Mouse (Mus musculus) small intestine, adult 2 months (tissue): ENCODE measurements around the gene Ccdc163.

Experiments used
- CTCF ChIP-seq: fragments of 200-500 bp; IDR thresholded peaks from 2 replicates; pipeline ENCODE4 v1.5.1; 2012; ENCODE audit warnings: low read depth, mild to moderate bottlenecking, control low read depth, inconsistent platforms, low read length, moderate library complexity, mixed read lengths; ENCODE audit not compliant: insufficient replicate concordance, insufficient read length; ENCODE audit errors: extremely low read depth
- POLR2A ChIP-seq: fragments of 200-500 bp; IDR thresholded peaks from 2 replicates; pipeline ENCODE4 v1.6.1; 2012; ENCODE audit warnings: low read depth, mild to moderate bottlenecking, control low read depth, inconsistent platforms, low read length, moderate library complexity

- TF ChIP-seq CTCF: no peak
- no peak for TF ChIP-seq POLR2A
These were observed 7.3 kb upstream of the Ccdc163 start for GRCm38 (mm10) chr4:116700964-116701363.
